Mouse (Mus musculus) liver (tissue): Measurements from ENCODE around the gene Madd.

Experiments used
- DNase-seq: peaks from one replicate; pipeline ENCODE4 v3.0.0-alpha.2; 2020; ENCODE audit warnings: mixed read lengths

Gene Madd

DNA sequence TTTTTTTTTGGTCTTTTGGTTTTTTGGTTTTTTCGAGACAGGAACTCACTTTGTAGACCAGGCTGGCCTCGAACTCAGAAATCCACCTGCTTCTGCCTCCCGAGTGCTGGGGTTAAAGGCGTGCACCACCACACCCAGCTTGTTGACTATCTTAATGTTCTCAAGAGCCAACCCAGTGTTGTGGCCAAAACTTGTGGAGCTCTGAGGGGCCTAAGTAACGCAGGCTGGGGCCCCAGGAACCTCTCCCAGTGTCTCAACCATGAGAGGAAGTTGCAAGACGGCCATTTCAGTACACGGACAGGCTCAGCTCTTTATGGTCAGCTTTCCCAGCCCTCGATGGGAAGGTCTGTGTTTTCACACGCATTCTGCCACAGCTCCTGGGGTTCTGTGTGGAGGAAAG lies 94.7 kb downstream of the Madd start:
- DNase-seq: no peak

DNA sequence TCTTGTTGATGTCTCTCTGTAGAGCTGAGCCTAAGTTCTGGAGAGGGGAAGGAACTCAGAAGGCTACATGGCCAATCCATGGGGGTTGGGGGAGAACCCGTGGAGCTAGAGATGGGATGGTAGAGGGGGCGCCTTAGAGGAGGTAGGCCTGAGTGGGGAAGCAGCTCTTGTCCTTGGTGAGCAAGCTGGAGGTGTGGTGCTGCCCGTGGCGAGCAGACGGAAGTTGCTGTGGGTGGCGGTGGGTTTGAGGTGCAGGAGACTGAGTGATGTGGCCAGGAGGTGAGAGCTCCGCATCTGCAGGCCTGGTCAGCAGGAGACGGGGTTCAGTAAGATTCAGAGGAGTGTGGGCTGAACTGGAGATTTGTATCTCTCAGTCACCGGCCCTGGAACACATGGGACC lies 96.2 kb downstream of the Madd start:
- no peak for DNase-seq
